Mouse (Mus musculus): ENCODE data around the gene Atg7. TPM values are rescaled to one million over a fixed set of nuclear protein-coding genes. Genes with fewer than 3 reads are reported as not detected.
"Not testable (repeated sequence)": the region's sequence is repeated elsewhere in the genome, so short reads cannot be mapped to it uniquely, and the experiment has no call there.

Atg7 gene
- polyA plus RNA-seq (2015; fragmentation: Nextera tagmentation; extraction: Ambion mirVana), result 20.1 and 23.4 TPM in 2 replicates

DNA sequence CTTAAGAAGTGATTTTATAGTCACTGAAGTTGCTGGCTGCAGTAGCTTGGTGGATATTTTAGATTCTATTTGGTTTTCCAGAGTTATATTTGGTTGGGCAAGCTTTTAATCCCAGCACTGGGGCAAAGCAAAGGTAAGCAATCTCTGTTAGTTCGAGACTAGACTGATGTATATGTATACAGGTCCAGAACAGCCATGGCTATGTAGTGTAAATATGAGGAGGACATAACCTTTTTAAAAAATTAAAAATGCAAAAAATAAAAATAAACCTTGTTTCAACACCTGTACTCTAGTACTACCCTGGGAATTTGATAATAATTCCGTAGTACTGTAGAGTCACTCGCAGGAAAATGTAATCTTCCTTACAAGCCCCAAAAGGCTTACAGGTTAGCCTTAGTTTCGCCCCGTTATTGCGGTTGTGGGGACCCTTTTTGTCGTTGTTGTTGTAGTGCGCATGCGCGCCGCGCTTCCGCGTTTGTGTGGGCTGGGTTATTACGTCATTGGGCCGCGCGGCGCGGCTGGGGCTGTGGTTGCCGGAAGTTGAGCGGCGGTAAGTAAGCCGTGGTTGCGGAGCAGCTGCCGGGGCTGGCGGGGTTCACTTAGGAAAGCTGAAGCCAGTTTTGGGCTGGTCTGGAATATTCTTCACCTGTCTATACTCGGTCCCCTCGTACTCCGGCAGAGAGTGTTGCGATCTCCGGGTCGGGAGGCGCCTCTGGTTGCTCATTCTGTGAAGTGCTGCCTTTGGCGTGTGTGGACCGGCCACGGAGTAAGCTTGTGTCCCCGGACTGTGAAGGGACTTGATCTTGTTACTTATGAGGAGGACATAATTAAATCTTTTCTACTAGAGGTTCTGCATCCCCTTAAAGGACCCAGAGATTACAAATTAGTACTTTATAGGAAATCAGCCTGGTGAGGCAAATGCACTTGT is at the start of gene Atg7:
Gene Atg7, plus strand, starts transcription at position 497 of the 928 bp plus-strand sequence.
- H3K27me3 ChIP-seq (replicated peaks), result no peaks in the 10 kb centered on the region
- under 1% methylated on average over 38 of the region's 38 CpGs for WGBS

GRCm38 (mm10) chr6:114614076-114614475 is 28.8 kb upstream of the Atg7 start:
- H3K4me2 ChIP-seq (replicated peaks); H3K27ac ChIP-seq; H3K9ac ChIP-seq; H3K27me3 ChIP-seq (replicated peaks); ATAC-seq; H3K9me3 ChIP-seq; H3K36me3 ChIP-seq; H3K4me1 ChIP-seq (replicated peaks); H3K4me3 ChIP-seq (replicated peaks): not testable (repeated sequence)
- WGBS, result 3% methylated on average over 10 of the region's 17 CpGs

More for the DNA sequence above, at the start of gene Atg7:
- peak within 1 kb of the TSS; percentile 85 for H3K4me2 ChIP-seq (replicated peaks)
- peak; percentile 91 for ATAC-seq
- peak within 1 kb of the TSS; percentile 72 for H3K4me3 ChIP-seq (replicated peaks)
- H3K4me1 ChIP-seq (replicated peaks), result peaks cover 3% of the 10 kb centered on the region
- H3K27ac ChIP-seq, result 0 out of 2 replicates have a peak within 1 kb of the TSS, but pooled peaks have one; percentile 17
- no peaks in the 10 kb centered on the region for H3K9me3 ChIP-seq
- H3K9ac ChIP-seq, result peak within 1 kb of the TSS; percentile 77
- no peaks in the 10 kb centered on the region for H3K36me3 ChIP-seq

DNA sequence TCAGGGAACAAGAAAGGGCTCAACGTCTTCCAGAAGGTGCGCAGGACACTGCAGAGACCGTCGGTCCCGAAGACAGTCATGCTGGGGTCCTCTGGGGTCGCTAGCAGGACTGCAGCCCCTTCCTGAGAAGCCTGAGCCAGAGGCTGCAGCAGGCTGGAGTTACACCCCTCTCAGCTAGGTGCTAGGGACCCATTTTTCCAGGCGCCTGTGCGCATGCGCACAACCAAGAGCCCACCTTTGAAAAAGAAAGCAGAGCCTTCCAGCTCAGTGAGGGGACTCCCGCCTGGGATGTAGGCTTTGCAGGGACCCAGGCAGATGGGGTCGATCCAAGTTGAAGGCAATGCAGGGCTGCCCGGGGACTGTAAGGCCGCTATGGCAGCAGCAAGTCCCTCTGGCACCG is 9.0 kb upstream of the Atg7 start:
- H3K4me2 ChIP-seq (replicated peaks); H3K36me3 ChIP-seq; H3K9ac ChIP-seq; H3K27me3 ChIP-seq (replicated peaks); ATAC-seq; H3K27ac ChIP-seq; H3K4me3 ChIP-seq (replicated peaks); H3K9me3 ChIP-seq; H3K4me1 ChIP-seq (replicated peaks): not testable (repeated sequence)
- WGBS, result no CpG with 5 or more reads among the region's 14 CpGs

- Histone ChIP-seq H3K36me3 (no peaks in the 10 kb centered on the region), H3K4me3 (replicated peaks) (peak overlapping the region; percentile 72), H3K27ac (no peak overlapping the region), H3K4me2 (replicated peaks) (peak overlapping the region; percentile 85), H3K27me3 (replicated peaks) (no peaks in the 10 kb centered on the region), H3K9ac (peak overlapping the region; percentile 77), H3K9me3 (no peaks in the 10 kb centered on the region), H3K4me1 (replicated peaks) (peaks cover 3% of the 10 kb centered on the region)
- 43% methylated on average over 8 of the region's 8 CpGs for WGBS
- ATAC-seq, result peak; percentile 27; the same call in 1 of the 2 replicates
These were observed 819 bp downstream of the Atg7 start for GRCm38 (mm10) chr6:114643716-114644115.

GRCm38 (mm10) chr6:114644531-114644930 is 1.6 kb downstream of the Atg7 start:
- no peaks in the 10 kb centered on the region for H3K9me3 ChIP-seq
- H3K4me3 ChIP-seq (replicated peaks), result no peak overlapping the region
- H3K27me3 ChIP-seq (replicated peaks), result no peaks in the 10 kb centered on the region
- no peak for ATAC-seq
- H3K27ac ChIP-seq, result no peak overlapping the region
- no peak overlapping the region for H3K4me2 ChIP-seq (replicated peaks)
- H3K36me3 ChIP-seq, result no peaks in the 10 kb centered on the region
- 88% methylated on average over 1 of the region's 1 CpGs for WGBS
- peaks cover 3% of the 10 kb centered on the region for H3K4me1 ChIP-seq (replicated peaks)
- no peak overlapping the region for H3K9ac ChIP-seq

- 75% methylated on average over 1 of the region's 1 CpGs for WGBS
- Histone ChIP-seq H3K27ac (no peak overlapping the region), H3K9ac (no peak overlapping the region), H3K4me1 (replicated peaks) (peaks cover 3% of the 10 kb centered on the region), H3K27me3 (replicated peaks) (no peaks in the 10 kb centered on the region), H3K36me3 (no peaks in the 10 kb centered on the region), H3K9me3 (no peaks in the 10 kb centered on the region), H3K4me3 (replicated peaks) (no peak overlapping the region), H3K4me2 (replicated peaks) (no peak overlapping the region)
- ATAC-seq, result no peak
These were observed 3.3 kb downstream of the Atg7 start for GRCm38 (mm10) chr6:114646201-114646600.

- H3K9me3 ChIP-seq, result no peaks in the 10 kb centered on the region
- no peak overlapping the region for H3K4me3 ChIP-seq (replicated peaks)
- H3K27me3 ChIP-seq (replicated peaks), result no peaks in the 10 kb centered on the region
- no peak overlapping the region for H3K27ac ChIP-seq
- 85% methylated on average over 6 of the region's 6 CpGs for WGBS
- ATAC-seq, result no peak
- H3K9ac ChIP-seq, result no peak overlapping the region
- H3K4me2 ChIP-seq (replicated peaks), result no peak overlapping the region
- H3K36me3 ChIP-seq, result no peaks in the 10 kb centered on the region
- H3K4me1 ChIP-seq (replicated peaks), result peaks cover 3% of the 10 kb centered on the region
These were observed 4.1 kb downstream of the Atg7 start for GRCm38 (mm10) chr6:114647011-114647410.

GRCm38 (mm10) chr6:114648352-114649030 is 5.6 kb downstream of the Atg7 start:
- Histone ChIP-seq H3K36me3 (no peaks in the 10 kb centered on the region), H3K4me3 (replicated peaks) (no peak overlapping the region), H3K9ac (no peak overlapping the region), H3K9me3 (no peaks in the 10 kb centered on the region), H3K27ac (no peak overlapping the region), H3K4me1 (replicated peaks) (peaks cover 3% of the 10 kb centered on the region), H3K27me3 (replicated peaks) (no peaks in the 10 kb centered on the region), H3K4me2 (replicated peaks) (no peak overlapping the region)
- WGBS, result 80% methylated on average over 4 of the region's 4 CpGs
- ATAC-seq, result no peak

GRCm38 (mm10) chr6:114652209-114652608 is 9.3 kb downstream of the Atg7 start:
- Histone ChIP-seq H3K9me3 (no peaks in the 10 kb centered on the region), H3K9ac (no peak overlapping the region), H3K36me3 (no peaks in the 10 kb centered on the region), H3K4me2 (replicated peaks) (no peak overlapping the region), H3K4me3 (replicated peaks) (no peak overlapping the region), H3K27me3 (replicated peaks) (no peaks in the 10 kb centered on the region), H3K27ac (no peak overlapping the region), H3K4me1 (replicated peaks) (no peaks in the 10 kb centered on the region)
- ATAC-seq, result no peak
- WGBS, result 65% methylated on average over 3 of the region's 3 CpGs

DNA sequence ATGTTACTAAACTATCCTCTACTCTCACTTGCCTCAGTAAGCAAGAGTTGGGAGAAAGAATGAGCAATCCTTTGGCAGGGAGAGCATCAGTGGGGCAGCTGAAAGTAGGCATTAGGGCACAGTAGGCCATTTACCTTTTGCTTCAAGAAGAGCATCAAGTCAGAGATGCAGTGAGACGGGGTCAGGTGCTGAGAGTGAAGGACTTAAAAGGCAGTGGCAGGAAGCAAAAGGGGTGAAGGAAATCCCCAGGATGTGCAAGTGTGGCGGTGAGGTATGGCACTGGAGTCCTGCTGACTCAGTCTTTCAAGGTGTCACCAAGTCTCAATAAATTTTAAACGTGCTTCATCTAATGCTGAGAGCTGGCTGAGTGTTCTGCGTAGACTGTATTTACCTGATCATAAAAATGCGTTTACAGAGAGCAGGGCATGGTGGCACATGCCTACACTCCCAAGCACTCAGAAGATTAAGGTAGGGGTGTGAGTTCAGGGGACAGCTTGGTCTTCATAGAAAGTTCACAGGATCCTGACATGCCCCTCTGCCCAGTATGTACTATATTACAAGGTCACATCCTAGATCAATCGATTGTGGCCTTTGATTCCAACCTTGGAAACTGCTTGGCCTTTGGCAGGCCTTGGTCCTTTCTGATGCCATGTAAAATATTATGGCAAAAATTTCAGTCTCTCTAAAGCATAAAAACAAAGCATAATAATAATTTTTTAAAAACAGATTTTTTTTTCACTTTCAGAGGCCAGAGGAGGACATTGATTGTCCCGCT is 14.1 kb downstream of the Atg7 start:
- no peaks in the 10 kb centered on the region for H3K27me3 ChIP-seq (replicated peaks)
- 0 out of 2 replicates have a peak, but pooled peaks cover 5% of the 10 kb centered on the region for H3K4me1 ChIP-seq (replicated peaks)
- H3K27ac ChIP-seq, result no peak overlapping the region
- H3K36me3 ChIP-seq, result no peaks in the 10 kb centered on the region
- no peak for ATAC-seq
- no peak overlapping the region for H3K9ac ChIP-seq
- no peak overlapping the region for H3K4me3 ChIP-seq (replicated peaks)
- no peak overlapping the region for H3K4me2 ChIP-seq (replicated peaks)
- 77% methylated on average over 7 of the region's 7 CpGs for WGBS
- H3K9me3 ChIP-seq, result no peaks in the 10 kb centered on the region

DNA sequence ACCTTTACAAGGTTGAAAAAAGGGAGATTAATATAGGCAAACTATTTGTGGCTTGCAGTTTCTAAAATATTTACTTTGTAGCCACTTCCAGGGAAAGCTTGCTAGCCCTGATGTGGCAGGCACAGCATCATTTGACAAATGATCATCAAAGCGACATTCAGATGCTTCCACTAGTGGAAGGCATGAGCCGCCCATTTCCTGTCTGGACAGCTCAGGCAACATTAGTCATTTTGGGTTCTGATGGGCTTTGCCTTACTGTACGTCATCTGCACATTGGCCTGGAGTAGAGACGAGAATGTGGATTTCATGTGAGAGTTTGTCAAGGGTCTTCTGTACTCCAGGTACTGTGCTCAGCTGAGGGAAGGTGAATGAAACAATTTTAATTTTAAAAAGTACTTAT is 14.9 kb downstream of the Atg7 start:
- no peak for ATAC-seq
- Histone ChIP-seq H3K4me2 (replicated peaks) (no peak overlapping the region), H3K36me3 (no peaks in the 10 kb centered on the region), H3K9ac (no peak overlapping the region), H3K4me3 (replicated peaks) (no peak overlapping the region), H3K27me3 (replicated peaks) (no peaks in the 10 kb centered on the region), H3K27ac (no peak overlapping the region), H3K4me1 (replicated peaks) (0 out of 2 replicates have a peak, but pooled peaks cover 5% of the 10 kb centered on the region), H3K9me3 (no peaks in the 10 kb centered on the region)
- WGBS, result 49% methylated on average over 4 of the region's 4 CpGs
